Mouse (Mus musculus) cerebellum, adult 2 months (tissue): ENCODE measurements around the gene Cntnap4. TPM values are rescaled to one million over a fixed set of nuclear protein-coding genes. Genes with fewer than 3 reads are reported as not detected.

Experiments used
- DNase-seq, 2 experiments: peaks; one replicate each; pipeline ENCODE4 v3.0.0; 2021
- H3K27ac ChIP-seq: fragments of 200-500 bp; 2 replicates; pipeline ENCODE4 v1.5.1; 2012; ENCODE audit warnings: low read length, control low read depth, inconsistent platforms; ENCODE audit not compliant: insufficient read depth
- H3K27me3 ChIP-seq: fragments of 200-500 bp; 2 replicates; pipeline ENCODE4 v1.6.1; 2012; ENCODE audit warnings: inconsistent platforms, mild to moderate bottlenecking, low read length, moderate library complexity; ENCODE audit not compliant: control insufficient read depth, insufficient read depth
- H3K4me1 ChIP-seq: fragments of 200-500 bp; 2 replicates; pipeline ENCODE4 v1.6.1; 2011; ENCODE audit warnings: low read length; ENCODE audit not compliant: control insufficient read depth, insufficient read depth
- H3K4me3 ChIP-seq: fragments of 200-500 bp; replicated peaks from 2 replicates; pipeline ENCODE3; 2011; ENCODE audit warnings: mild to moderate bottlenecking, low read depth, low read length, control low read depth; ENCODE audit not compliant: insufficient read depth
- CTCF ChIP-seq: fragments of 200-500 bp; IDR thresholded peaks from 2 replicates; pipeline ENCODE4 v1.5.1; 2011; ENCODE audit warnings: low read depth, mild to moderate bottlenecking, control low read depth, low read length, moderate library complexity, borderline replicate concordance; ENCODE audit not compliant: insufficient read depth
- POLR2A ChIP-seq: fragments of 200-500 bp; IDR thresholded peaks from 2 replicates; pipeline ENCODE4 v1.6.1; 2011; ENCODE audit warnings: low read length, control low read depth, borderline replicate concordance; ENCODE audit not compliant: insufficient read depth
- WGBS: fragments of 180-500 bp; shearing (Covaris S2); methylation state at CpG from one replicate; pipeline ENCODE4 v1.1.7; 2018; 5-methylcytosine and 5-hydroxymethylcytosine counted together
- polyA plus RNA-seq: library from polyadenylated mRNA; depleted of rRNA; stranded (reverse); fragments of >200 nt; gene quantifications from 2 replicates; pipeline ENCODE4 v1.2.3, GENCODE M21; 2012

Gene Cntnap4
- polyA plus RNA-seq, 1 experiment, result 29.7 TPM

- WGBS, result 64% methylated on average over 15 of the region's 15 CpGs
- H3K4me3 ChIP-seq, result no peak overlapping the region
- TF ChIP-seq CTCF, result no peak
- TF ChIP-seq POLR2A, result no peak
- DNase-seq, result no peak
- H3K4me1 ChIP-seq, result peaks cover 12% of the 10 kb centered on the region; the same call in 1 of the 2 replicates
- H3K27me3 ChIP-seq, result no peaks in the 10 kb centered on the region
- peak overlapping the region; percentile 16; the same call in 1 of the 2 replicates for H3K27ac ChIP-seq
Observed at GRCm38 (mm10) chr8:112596023-112596776, 26.4 kb downstream of the Cntnap4 start.

GRCm38 (mm10) chr8:112599975-112600374 is 30.1 kb downstream of the Cntnap4 start:
- DNase-seq, result no peak
- TF ChIP-seq CTCF (no peak), POLR2A (no peak)
- Histone ChIP-seq H3K27me3 (no peaks in the 10 kb centered on the region), H3K27ac (no peak overlapping the region; the same call in 1 of the 2 replicates), H3K4me3 (no peak overlapping the region), H3K4me1 (peaks cover 8% of the 10 kb centered on the region; the same call in 1 of the 2 replicates)
- 45% methylated on average over 11 of the region's 11 CpGs for WGBS

GRCm38 (mm10) chr8:112601150-112601549 is 31.3 kb downstream of the Cntnap4 start:
- no peak overlapping the region for H3K27ac ChIP-seq
- DNase-seq, result peak in 1 of 2 experiments; percentile 34
- TF ChIP-seq POLR2A (no peak), CTCF (no peak)
- WGBS, result 88% methylated on average over 1 of the region's 1 CpGs
- no peak overlapping the region for H3K4me3 ChIP-seq
- H3K27me3 ChIP-seq, result no peaks in the 10 kb centered on the region
- peaks cover 8% of the 10 kb centered on the region; the same call in 1 of the 2 replicates for H3K4me1 ChIP-seq

GRCm38 (mm10) chr8:112610121-112610520 is 40.3 kb downstream of the Cntnap4 start:
- WGBS, result 25% methylated on average over 6 of the region's 6 CpGs

GRCm38 (mm10) chr8:112628791-112629190 is 58.9 kb downstream of the Cntnap4 start:
- WGBS, result 98% methylated on average over 7 of the region's 7 CpGs
- no peaks in the 10 kb centered on the region for H3K27me3 ChIP-seq
- DNase-seq, result no peak
- H3K27ac ChIP-seq, result no peak overlapping the region
- no peak overlapping the region for H3K4me3 ChIP-seq
- TF ChIP-seq POLR2A (no peak), CTCF (no peak)
- no peaks in the 10 kb centered on the region; the same call in none of the 2 replicates for H3K4me1 ChIP-seq

More at GRCm38 (mm10) chr8:112610121-112610520, 40.3 kb downstream of the Cntnap4 start:
- no peak for TF ChIP-seq POLR2A
- TF ChIP-seq CTCF, result no peak
- Histone ChIP-seq H3K4me3 (no peak overlapping the region), H3K27ac (no peak overlapping the region), H3K27me3 (no peaks in the 10 kb centered on the region), H3K4me1 (no peaks in the 10 kb centered on the region; the same call in 1 of the 2 replicates)
- peak; percentile 37 to 77 for DNase-seq

GRCm38 (mm10) chr8:112652657-112653056 is 82.8 kb downstream of the Cntnap4 start:
- DNase-seq, result peak; percentile 92 to 95
- Histone ChIP-seq H3K27me3 (no peaks in the 10 kb centered on the region), H3K4me3 (no peak overlapping the region), H3K27ac (no peak overlapping the region; the same call in 1 of the 2 replicates), H3K4me1 (peaks cover 20% of the 10 kb centered on the region; the same call in 1 of the 2 replicates)
- 2% methylated on average over 4 of the region's 4 CpGs for WGBS
- TF ChIP-seq POLR2A (peak; percentile 21; the same call in 1 of the 2 replicates), CTCF (no peak)

- 19% methylated on average over 1 of the region's 1 CpGs for WGBS
Observed at GRCm38 (mm10) chr8:112653276-112653675, 83.4 kb downstream of the Cntnap4 start.

More at GRCm38 (mm10) chr8:112653276-112653675, 83.4 kb downstream of the Cntnap4 start:
- Histone ChIP-seq H3K4me3 (no peak overlapping the region), H3K4me1 (peaks cover 21% of the 10 kb centered on the region; the same call in 1 of the 2 replicates), H3K27me3 (no peaks in the 10 kb centered on the region), H3K27ac (peak overlapping the region; percentile 48; the same call in 1 of the 2 replicates)
- TF ChIP-seq POLR2A (no peak), CTCF (no peak)
- peak; percentile 52 to 75 for DNase-seq
